In the genomic region with DNA sequence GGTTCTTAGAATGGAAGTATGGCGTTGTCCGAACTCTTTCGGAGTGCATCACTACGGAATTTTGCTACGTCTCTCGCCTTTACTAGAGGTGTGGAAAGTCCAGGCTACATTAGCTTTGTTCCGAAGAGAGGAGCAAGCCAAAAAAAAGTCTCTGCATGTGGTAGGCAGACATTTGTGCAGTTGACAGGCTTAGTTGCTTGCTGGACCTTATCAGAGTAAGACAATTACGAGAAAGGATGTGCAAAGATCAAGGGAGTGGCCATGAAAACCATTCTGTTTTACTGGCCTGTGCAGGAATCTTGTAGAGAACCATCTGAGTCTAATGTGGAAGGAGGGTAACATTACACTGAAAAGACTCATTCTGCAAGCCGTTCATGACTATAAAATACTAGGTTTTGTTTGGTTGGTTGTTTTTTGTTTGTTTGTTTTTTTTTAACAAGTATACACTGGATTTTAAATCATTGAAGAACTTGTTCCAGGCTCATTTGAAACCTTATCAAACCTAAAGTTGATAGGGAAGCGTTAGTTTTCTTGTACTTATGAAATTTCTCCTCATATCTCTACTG, we compare ENCODE assay signal across 8 mouse cellular contexts. TPM values are rescaled to one million over a fixed set of nuclear protein-coding genes. Genes with fewer than 3 reads are reported as not detected.
DNase-seq lines count a peak whose midpoint lies in the region; ATAC-seq and TF ChIP-seq lines count a peak whose summit lies in the region.

No protein-coding gene starts in this region.

- peaks cover 27% of the 10 kb centered on the region for H3K79me2 ChIP-seq in liver, adult 2 months (ENCODE audit: control insufficient read depth, insufficient read depth, low read length)

- no peak for TF ChIP-seq POLR2A in liver, adult 2 months (IDR thresholded peaks at IDR 0.05; ENCODE audit: extremely low read depth, insufficient read depth, low read length)
- TF ChIP-seq POLR2A in cortical plate, adult 2 months (IDR thresholded peaks at IDR 0.05; ENCODE audit: extremely low read depth, insufficient read depth, low read length), result no peak

- H3K4me2 ChIP-seq in intestine, embryonic 14.5 days (ENCODE audit: low read length), result peak overlapping the region; percentile 76
- peak overlapping the region; percentile 90 for H3K4me2 ChIP-seq in neural tube, embryonic 14.5 days (ENCODE audit: low read depth, low read length)

- H3K9me3 ChIP-seq in intestine, embryonic 14.5 days (ENCODE audit: control insufficient read depth, low read length), result no peaks in the 10 kb centered on the region
- H3K9me3 ChIP-seq in neural tube, embryonic 14.5 days (ENCODE audit: control insufficient read depth, low read length), result no peaks in the 10 kb centered on the region

- 11% methylated on average over 10 of the region's 10 CpGs for WGBS in liver, adult 2 months
- 16% methylated on average over 10 of the region's 10 CpGs for WGBS in intestine, embryonic 14.5 days
- WGBS in neural tube, embryonic 14.5 days, result 18% methylated on average over 10 of the region's 10 CpGs

- no peaks in the 10 kb centered on the region for H3K27me3 ChIP-seq in liver, adult 2 months (ENCODE audit: control insufficient read depth, insufficient read depth, low read length)
- no peaks in the 10 kb centered on the region for H3K27me3 ChIP-seq in intestine, embryonic 14.5 days (replicated peaks; ENCODE audit: control insufficient read depth, insufficient read depth, low read length)
- no peaks in the 10 kb centered on the region for H3K27me3 ChIP-seq in neural tube, embryonic 14.5 days (ENCODE audit: control insufficient read depth, insufficient read depth, low read length)

- peak; percentile 24 for DNase-seq in liver, adult 2 months (ENCODE audit: extremely low read depth, low read depth, low spot score)
- no peak for DNase-seq in liver
- peak; percentile 53 for DNase-seq in intestine, embryonic 14.5 days (ENCODE audit: low spot score)
- no peak for DNase-seq in adrenal gland, adult 18-20 months (ENCODE audit: low spot score in 2 of 2)
- no peak for DNase-seq in urinary bladder, postnatal 4 days (ENCODE audit: low spot score in 2 of 2)
- DNase-seq in adrenal gland, postnatal 10 days, result no peak

- peak overlapping the region; percentile 95 for H3K9ac ChIP-seq in liver, adult 2 months (ENCODE audit: low read depth, low read length)
- H3K9ac ChIP-seq in intestine, embryonic 14.5 days (ENCODE audit: low read length), result peak overlapping the region; percentile 74
- peak overlapping the region; percentile 84 for H3K9ac ChIP-seq in neural tube, embryonic 14.5 days (replicated peaks; ENCODE audit: low read depth, low read length)

- H3K27ac ChIP-seq in liver, adult 2 months (replicated peaks; ENCODE audit: insufficient read depth, low read depth, low read length), result peak overlapping the region; percentile 50
- no peak overlapping the region for H3K27ac ChIP-seq in cortical plate, adult 2 months (ENCODE audit: insufficient read depth, low read length)
- no peak overlapping the region for H3K27ac ChIP-seq in intestine, embryonic 14.5 days (ENCODE audit: low read depth)
- no peak overlapping the region; the same call in 1 of the 2 replicates for H3K27ac ChIP-seq in neural tube, embryonic 14.5 days (ENCODE audit: low read depth, low read length)

- no peaks in the 10 kb centered on the region for H3K36me3 ChIP-seq in liver, adult 2 months (ENCODE audit: control insufficient read depth, insufficient read depth, low read length)
- H3K36me3 ChIP-seq in intestine, embryonic 14.5 days (ENCODE audit: control insufficient read depth, insufficient read depth, low read length), result no peaks in the 10 kb centered on the region
- no peaks in the 10 kb centered on the region for H3K36me3 ChIP-seq in neural tube, embryonic 14.5 days (ENCODE audit: control insufficient read depth, insufficient read depth, low read length)

- TF ChIP-seq CTCF in liver, adult 2 months (IDR thresholded peaks at IDR 0.05; ENCODE audit: low read depth, low read length), result no peak
- TF ChIP-seq CTCF in cortical plate, adult 2 months (IDR thresholded peaks at IDR 0.05; ENCODE audit: extremely low read depth, insufficient read depth, low read length), result no peak

- ATAC-seq in intestine, embryonic 14.5 days (replicated peaks; ENCODE audit: low FRiP score, low TSS enrichment, low read depth), result no peak
- no peak; the same call in 1 of the 2 replicates for ATAC-seq in neural tube, embryonic 14.5 days (ENCODE audit: low read depth)

- no peaks in the 10 kb centered on the region for H3K4me1 ChIP-seq in liver, adult 2 months (ENCODE audit: control insufficient read depth, insufficient read depth, low read length)
- no peaks in the 10 kb centered on the region; the same call in 1 of the 2 replicates for H3K4me1 ChIP-seq in cortical plate, adult 2 months (ENCODE audit: control insufficient read depth, insufficient read depth, low read length)
- no peaks in the 10 kb centered on the region; the same call in 1 of the 2 replicates for H3K4me1 ChIP-seq in intestine, embryonic 14.5 days (replicated peaks; ENCODE audit: control insufficient read depth, insufficient read depth, low read length)
- H3K4me1 ChIP-seq in neural tube, embryonic 14.5 days (ENCODE audit: control insufficient read depth, insufficient read depth, low read length), result peaks cover 18% of the 10 kb centered on the region

- peak overlapping the region; percentile 96 for H3K4me3 ChIP-seq in liver, adult 2 months (ENCODE audit: insufficient read depth, low read depth, low read length)
- H3K4me3 ChIP-seq in cortical plate, adult 2 months (ENCODE audit: insufficient read depth, low read length), result peak overlapping the region; percentile 89
- H3K4me3 ChIP-seq in intestine, embryonic 14.5 days (ENCODE audit: low read depth, low read length), result peak overlapping the region; percentile 75
- H3K4me3 ChIP-seq in neural tube, embryonic 14.5 days (ENCODE audit: low read depth, low read length), result peak overlapping the region; percentile 94

RNA-seq across cellular contexts. Expression of a gene that starts 0.8 kb away (rescaled TPM):
- 13.6 and 17.7 TPM in 2 replicates for total RNA-seq in liver, adult 2 months (2014; rRNA removed)
- polyA plus RNA-seq in liver, adult 2 months (2012; rRNA removed), result 11.0 and 14.1 TPM in 2 replicates
- 28.1 and 29.2 TPM in 2 replicates for polyA plus RNA-seq in cortical plate, adult 2 months (2012; rRNA removed)
- 12.2 and 12.8 TPM in 2 replicates for polyA plus RNA-seq in intestine, embryonic 14.5 days (2014; fragmentation: Nextera tagmentation; extraction: Ambion mirVana)
- polyA plus RNA-seq in neural tube, embryonic 14.5 days (2014; fragmentation: Nextera tagmentation; extraction: Ambion mirVana), result 20.5 and 21.6 TPM in 2 replicates
- 10 to 100 TPM; 30.7 to 36.1 TPM for total RNA-seq in adrenal gland, adult 18-20 months (2021)
- 10 to 100 TPM; 26.4 to 39.9 TPM for total RNA-seq in adrenal gland, postnatal 10 days (2021)

RNA-seq across cellular contexts. Expression of a gene that starts 0.9 kb away (rescaled TPM):
- total RNA-seq in liver, adult 2 months (2014; rRNA removed), result 9.7 and 11.1 TPM in 2 replicates
- polyA plus RNA-seq in liver, adult 2 months (2012; rRNA removed), result 9.8 and 12.4 TPM in 2 replicates
- 14.5 and 15.2 TPM in 2 replicates for polyA plus RNA-seq in cortical plate, adult 2 months (2012; rRNA removed)
- 2.5 and 3.7 TPM in 2 replicates for polyA plus RNA-seq in intestine, embryonic 14.5 days (2014; fragmentation: Nextera tagmentation; extraction: Ambion mirVana)
- polyA plus RNA-seq in neural tube, embryonic 14.5 days (2014; fragmentation: Nextera tagmentation; extraction: Ambion mirVana), result 6.6 and 8.9 TPM in 2 replicates
- total RNA-seq in adrenal gland, adult 18-20 months (2021), result 10 to 100 TPM; 21.1 to 25.7 TPM
- 10 to 100 TPM; 11.4 to 16.0 TPM for total RNA-seq in adrenal gland, postnatal 10 days (2021)

Comparison
In these comparisons a context has a peak if more than half of its experiments do, and no peak if none do; other contexts are left out.
1. DNase-seq: peak in liver, adult 2 months (single experiment) and intestine, embryonic 14.5 days (single experiment); none in liver (single experiment), adrenal gland, adult 18-20 months (0 of 2), urinary bladder, postnatal 4 days (0 of 2) and adrenal gland, postnatal 10 days (single experiment).
2. Peak in every context shown above with its lines, with median percentiles within 50 percentile points of each other: H3K4me3 ChIP-seq and H3K9ac ChIP-seq.